Mouse (Mus musculus): ENCODE measurements around the gene Cdk4. TPM values are rescaled to one million over a fixed set of nuclear protein-coding genes. Genes with fewer than 3 reads are reported as not detected.

Gene Cdk4
- polyA plus RNA-seq, 1 experiment, result 148 TPM

- 88% methylated on average over 1 of the region's 1 CpGs for WGBS
- Histone ChIP-seq H3K4me3 (replicated peaks; ENCODE audit: control insufficient read depth, low read depth, low read length) (no peak overlapping the region), H3K4me1 (ENCODE audit: control insufficient read depth, insufficient read depth, low read length) (peaks cover 5% of the 10 kb centered on the region; the same call in 1 of the 2 replicates), H3K27ac (ENCODE audit: control insufficient read depth, insufficient read depth, low read depth, low read length, poor library complexity) (no peak overlapping the region)
- no peak for TF ChIP-seq POLR2A (IDR thresholded peaks at IDR 0.05; ENCODE audit: borderline replicate concordance, control insufficient read depth, low read depth, low read length)
- no peak for TF ChIP-seq CTCF (IDR thresholded peaks at IDR 0.05; ENCODE audit: control insufficient read depth, insufficient read depth, low read length)
Observed at GRCm38 (mm10) chr10:127073981-127074380, 10.6 kb downstream of the Cdk4 start.

GRCm38 (mm10) chr10:127075080-127075479 is 11.7 kb downstream of the Cdk4 start, which contains the start of gene Agap2:
Gene Agap2, plus strand, starts transcription at chr10:127075284.
- H3K27ac ChIP-seq (ENCODE audit: control insufficient read depth, insufficient read depth, low read depth, low read length, poor library complexity), result peak within 1 kb of the TSS; percentile 35
- H3K4me3 ChIP-seq (replicated peaks; ENCODE audit: control insufficient read depth, low read depth, low read length), result peak within 1 kb of the TSS; percentile 87
- TF ChIP-seq CTCF (IDR thresholded peaks at IDR 0.05; ENCODE audit: control insufficient read depth, insufficient read depth, low read length) (peak; percentile 76), POLR2A (IDR thresholded peaks at IDR 0.05; ENCODE audit: borderline replicate concordance, control insufficient read depth, low read depth, low read length) (peak; percentile 75; the same call in 1 of the 2 replicates)
- WGBS, result 3% methylated on average over 9 of the region's 9 CpGs
- peaks cover 5% of the 10 kb centered on the region; the same call in 1 of the 2 replicates for H3K4me1 ChIP-seq (ENCODE audit: control insufficient read depth, insufficient read depth, low read length)

DNA sequence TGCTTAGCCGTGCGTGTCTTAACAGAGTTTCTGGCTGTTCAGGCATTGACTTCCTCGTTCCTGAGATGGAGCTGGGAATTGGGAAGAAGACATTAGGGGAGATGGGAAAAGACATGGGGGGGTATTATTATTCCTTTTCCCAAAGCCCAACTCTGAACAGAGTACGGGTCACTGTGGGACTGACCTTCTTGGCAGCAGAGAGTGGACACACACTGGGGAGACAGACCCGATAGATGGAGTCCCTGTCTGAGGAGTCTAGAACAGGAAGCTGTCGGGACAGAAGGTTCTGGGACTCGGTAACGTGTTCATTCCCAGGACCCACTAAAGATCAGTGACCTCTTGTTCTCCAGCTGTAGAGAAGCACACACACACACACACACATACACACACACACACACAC is 12.3 kb downstream of the Cdk4 start:
- TF ChIP-seq POLR2A (IDR thresholded peaks at IDR 0.05; ENCODE audit: borderline replicate concordance, control insufficient read depth, low read depth, low read length), result no peak
- TF ChIP-seq CTCF (IDR thresholded peaks at IDR 0.05; ENCODE audit: control insufficient read depth, insufficient read depth, low read length), result no peak
- Histone ChIP-seq H3K4me1 (ENCODE audit: control insufficient read depth, insufficient read depth, low read length) (peaks cover 5% of the 10 kb centered on the region; the same call in 1 of the 2 replicates), H3K27ac (ENCODE audit: control insufficient read depth, insufficient read depth, low read depth, low read length, poor library complexity) (peak overlapping the region; percentile 35), H3K4me3 (replicated peaks; ENCODE audit: control insufficient read depth, low read depth, low read length) (peak overlapping the region; percentile 87)
- 3% methylated on average over 8 of the region's 8 CpGs for WGBS

DNA sequence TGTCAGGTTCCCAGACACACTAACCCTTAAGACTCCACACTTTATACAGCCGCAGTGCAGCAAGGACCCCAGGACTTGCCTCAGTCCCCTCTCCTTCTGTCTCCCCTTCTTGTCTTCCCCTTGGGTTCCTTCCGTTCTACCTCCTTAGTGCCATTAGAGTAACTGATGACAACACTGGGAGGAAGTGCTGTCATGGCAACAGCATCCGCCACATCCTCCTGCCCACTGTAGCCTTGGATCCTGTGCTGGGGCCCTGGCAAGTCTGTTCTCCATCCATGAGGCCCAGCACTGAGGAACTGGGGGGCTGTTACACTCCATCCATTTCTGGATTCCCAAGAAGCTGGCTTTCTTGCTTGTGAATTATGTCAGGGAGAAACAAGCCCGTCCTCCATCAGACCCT is 12.7 kb downstream of the Cdk4 start:
- H3K4me3 ChIP-seq (replicated peaks; ENCODE audit: control insufficient read depth, low read depth, low read length), result peak overlapping the region; percentile 87
- TF ChIP-seq CTCF (IDR thresholded peaks at IDR 0.05; ENCODE audit: control insufficient read depth, insufficient read depth, low read length) (no peak), POLR2A (IDR thresholded peaks at IDR 0.05; ENCODE audit: borderline replicate concordance, control insufficient read depth, low read depth, low read length) (no peak)
- peak overlapping the region; percentile 6; the same call in 1 of the 2 replicates for H3K27ac ChIP-seq (ENCODE audit: control insufficient read depth, insufficient read depth, low read depth, low read length, poor library complexity)
- H3K4me1 ChIP-seq (ENCODE audit: control insufficient read depth, insufficient read depth, low read length), result peaks cover 3% of the 10 kb centered on the region; the same call in 1 of the 2 replicates
- 7% methylated on average over 4 of the region's 4 CpGs for WGBS

DNA sequence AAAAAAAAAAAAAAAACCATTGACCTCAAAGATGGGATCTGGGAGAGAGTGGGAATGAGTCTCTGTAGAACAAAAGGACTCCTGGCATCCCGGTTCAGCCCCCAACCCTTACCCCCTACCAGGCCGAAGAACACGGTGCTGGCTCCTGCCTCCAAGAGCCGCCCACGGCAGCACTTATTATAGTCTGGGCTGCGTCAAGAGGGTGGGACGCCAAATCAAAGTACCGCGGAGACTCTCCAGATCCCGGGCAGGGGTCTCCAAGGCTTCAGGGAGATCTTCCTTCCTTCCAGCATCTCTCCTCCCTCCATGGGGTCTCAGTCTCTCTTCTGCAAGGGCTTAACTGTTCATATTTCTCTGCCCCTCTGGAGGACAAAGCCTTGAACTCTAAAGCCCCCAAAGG is 14.2 kb downstream of the Cdk4 start:
- TF ChIP-seq POLR2A (IDR thresholded peaks at IDR 0.05; ENCODE audit: borderline replicate concordance, control insufficient read depth, low read depth, low read length), result no peak
- TF ChIP-seq CTCF (IDR thresholded peaks at IDR 0.05; ENCODE audit: control insufficient read depth, insufficient read depth, low read length), result no peak
- H3K4me3 ChIP-seq (replicated peaks; ENCODE audit: control insufficient read depth, low read depth, low read length), result no peak overlapping the region
- H3K27ac ChIP-seq (ENCODE audit: control insufficient read depth, insufficient read depth, low read depth, low read length, poor library complexity), result no peak overlapping the region
- no peaks in the 10 kb centered on the region; the same call in 1 of the 2 replicates for H3K4me1 ChIP-seq (ENCODE audit: control insufficient read depth, insufficient read depth, low read length)
- WGBS, result 80% methylated on average over 10 of the region's 10 CpGs

DNA sequence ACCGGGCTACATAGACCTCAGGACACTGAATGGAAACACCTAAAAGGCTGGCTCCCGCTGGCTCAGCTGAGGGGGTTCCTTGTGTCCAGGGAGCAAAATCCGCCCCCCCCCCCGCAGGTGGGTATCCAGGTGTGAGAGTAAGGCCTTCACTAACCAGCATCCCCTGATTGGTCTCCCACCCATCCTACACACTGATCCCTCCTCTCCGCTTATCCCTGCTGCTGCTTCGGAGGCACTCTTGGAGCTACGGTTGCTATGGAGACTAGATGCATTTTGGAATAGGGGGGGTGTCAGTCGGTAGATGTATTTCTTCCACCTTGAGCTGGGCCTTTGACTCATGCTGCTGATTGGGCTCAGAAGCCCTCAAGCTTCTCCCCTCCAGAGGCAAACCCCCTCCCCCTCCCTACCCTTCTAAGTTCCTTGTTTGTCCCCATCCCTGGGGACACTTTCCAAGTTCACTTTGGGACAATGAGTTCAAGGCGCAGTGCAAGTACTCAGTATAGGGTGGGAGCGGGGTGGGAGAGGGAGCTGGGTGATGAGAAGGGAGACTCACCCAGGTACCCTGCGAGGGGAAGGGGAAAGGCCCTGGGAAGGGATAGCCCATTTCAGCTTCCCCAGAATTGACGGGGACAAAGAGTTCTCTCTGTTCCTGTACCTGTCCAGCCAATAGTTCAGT is 14.8 kb downstream of the Cdk4 start:
- TF ChIP-seq POLR2A (IDR thresholded peaks at IDR 0.05; ENCODE audit: borderline replicate concordance, control insufficient read depth, low read depth, low read length) (no peak), CTCF (IDR thresholded peaks at IDR 0.05; ENCODE audit: control insufficient read depth, insufficient read depth, low read length) (no peak)
- Histone ChIP-seq H3K4me3 (replicated peaks; ENCODE audit: control insufficient read depth, low read depth, low read length) (no peak overlapping the region), H3K4me1 (ENCODE audit: control insufficient read depth, insufficient read depth, low read length) (no peaks in the 10 kb centered on the region; the same call in 1 of the 2 replicates), H3K27ac (ENCODE audit: control insufficient read depth, insufficient read depth, low read depth, low read length, poor library complexity) (no peak overlapping the region)
- 73% methylated on average over 12 of the region's 12 CpGs for WGBS

GRCm38 (mm10) chr10:127078677-127079575 is 15.6 kb downstream of the Cdk4 start:
- TF ChIP-seq CTCF (IDR thresholded peaks at IDR 0.05; ENCODE audit: control insufficient read depth, insufficient read depth, low read length) (no peak), POLR2A (IDR thresholded peaks at IDR 0.05; ENCODE audit: borderline replicate concordance, control insufficient read depth, low read depth, low read length) (no peak)
- Histone ChIP-seq H3K4me3 (replicated peaks; ENCODE audit: control insufficient read depth, low read depth, low read length) (no peak overlapping the region), H3K4me1 (ENCODE audit: control insufficient read depth, insufficient read depth, low read length) (no peaks in the 10 kb centered on the region; the same call in 1 of the 2 replicates), H3K27ac (ENCODE audit: control insufficient read depth, insufficient read depth, low read depth, low read length, poor library complexity) (no peak overlapping the region)
- 81% methylated on average over 49 of the region's 49 CpGs for WGBS

Measured in bone marrow, adult 2 months (tissue).